Mouse (Mus musculus) urinary bladder, postnatal 36 days (tissue): ENCODE data around the gene Rps6ka3.

Experiments
- DNase-seq, 2 experiments: peaks; one replicate each; pipeline ENCODE4 v3.0.0; 2022; ENCODE audit warnings: low spot score in 2 of 2, mixed read lengths in 1 of 2

Gene Rps6ka3

GRCm38 (mm10) chrX:159315293-159315692 is 105.2 kb downstream of the Rps6ka3 start:
- DNase-seq: no peak

DNA sequence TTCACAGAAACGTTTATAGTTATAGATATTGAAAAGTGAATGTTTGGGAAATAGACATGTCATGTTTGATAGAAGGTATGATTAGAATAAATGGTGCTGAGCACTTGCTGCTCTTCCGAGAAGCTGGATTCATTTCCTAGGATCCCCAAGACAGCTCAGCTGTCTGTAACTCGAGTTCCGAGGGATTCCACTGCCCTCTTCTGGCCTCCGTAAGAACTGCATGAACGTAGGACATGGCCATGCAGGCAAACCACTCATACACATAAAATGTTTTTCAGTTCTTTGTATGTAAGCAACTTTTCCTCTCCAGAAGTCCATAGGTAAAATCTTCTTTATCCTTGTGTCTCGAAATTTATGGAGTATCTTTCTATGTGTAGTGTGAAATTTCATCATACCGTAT is 111.2 kb downstream of the Rps6ka3 start:
- DNase-seq: peak; percentile 28 to 62

DNA sequence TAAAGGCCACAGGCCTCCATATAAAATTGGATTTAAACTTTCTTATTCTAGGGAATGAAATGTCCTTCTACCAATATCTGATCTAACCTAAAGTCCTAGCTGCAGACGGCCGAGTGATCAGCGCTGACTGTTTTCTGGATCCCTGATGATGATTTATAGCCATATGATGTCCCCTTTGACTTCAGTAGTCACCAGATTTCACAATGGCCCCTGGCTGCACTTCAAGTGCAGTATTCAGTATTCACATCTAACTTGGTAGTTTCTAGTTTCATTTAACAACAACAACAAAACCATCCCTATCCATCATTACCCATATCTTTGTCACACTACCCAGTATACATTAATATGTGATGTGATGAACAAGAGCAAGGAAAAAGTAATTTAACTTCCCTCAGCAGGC is 154.4 kb downstream of the Rps6ka3 start:
- no peak for DNase-seq

GRCm38 (mm10) chrX:159371831-159372752 is 162.0 kb downstream of the Rps6ka3 start, which contains the start of gene Eif1ax:
Gene Eif1ax, plus strand, starts transcription at chrX:159372178.
- DNase-seq: peak; percentile 47 to 65

DNA sequence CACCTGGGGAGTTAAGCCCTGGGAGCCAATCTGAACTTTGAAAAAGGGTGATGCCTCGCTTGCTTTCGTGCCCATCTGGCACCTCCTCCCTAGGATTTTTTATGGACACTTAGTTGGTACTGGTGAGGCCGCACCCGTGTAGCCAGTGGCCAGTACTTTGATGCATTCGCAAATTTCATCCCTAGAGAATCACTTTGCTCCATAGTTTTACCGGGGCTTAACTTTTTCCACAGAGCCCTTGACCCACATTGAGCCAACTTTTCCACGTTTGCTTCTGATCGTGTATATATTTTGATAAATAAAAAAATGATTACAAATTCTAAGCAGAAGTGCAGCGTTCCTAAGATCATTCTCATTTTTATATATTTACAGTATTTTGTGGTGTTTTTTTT is 162.6 kb downstream of the Rps6ka3 start:
- DNase-seq: no peak

- no peak for DNase-seq
These were observed 177.0 kb downstream of the Rps6ka3 start for GRCm38 (mm10) chrX:159387105-159387504.

- DNase-seq: no peak
These were observed 178.8 kb downstream of the Rps6ka3 start for GRCm38 (mm10) chrX:159388953-159389352.

GRCm38 (mm10) chrX:159390347-159390962 is 180.3 kb downstream of the Rps6ka3 start:
- no peak for DNase-seq

DNA sequence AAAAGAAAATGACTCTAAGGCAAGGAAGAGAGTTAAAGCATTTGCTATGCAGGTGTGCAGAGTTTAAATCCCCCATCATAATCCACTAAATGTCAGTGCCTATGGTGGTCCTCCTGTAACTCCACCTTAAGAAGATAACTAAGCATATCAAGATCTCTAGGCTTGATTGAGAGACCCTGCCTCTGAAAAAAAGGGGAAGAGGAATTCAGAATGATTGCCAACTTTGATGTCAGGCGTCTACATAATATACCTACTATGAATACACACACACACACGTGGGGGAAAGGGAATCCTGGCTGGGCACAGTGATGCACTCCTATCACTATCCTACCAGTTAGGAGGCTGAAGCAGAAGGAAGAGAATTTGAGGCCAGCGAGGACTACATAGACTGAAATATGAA is 181.1 kb downstream of the Rps6ka3 start:
- DNase-seq: no peak

GRCm38 (mm10) chrX:159409253-159409652 is 199.1 kb downstream of the Rps6ka3 start:
- DNase-seq: no peak

- DNase-seq: no peak
These were observed 204.2 kb downstream of the Rps6ka3 start, which contains the start of gene Map7d2 for GRCm38 (mm10) chrX:159414130-159414828. Gene Map7d2, plus strand, starts transcription at chrX:159414572.

DNA sequence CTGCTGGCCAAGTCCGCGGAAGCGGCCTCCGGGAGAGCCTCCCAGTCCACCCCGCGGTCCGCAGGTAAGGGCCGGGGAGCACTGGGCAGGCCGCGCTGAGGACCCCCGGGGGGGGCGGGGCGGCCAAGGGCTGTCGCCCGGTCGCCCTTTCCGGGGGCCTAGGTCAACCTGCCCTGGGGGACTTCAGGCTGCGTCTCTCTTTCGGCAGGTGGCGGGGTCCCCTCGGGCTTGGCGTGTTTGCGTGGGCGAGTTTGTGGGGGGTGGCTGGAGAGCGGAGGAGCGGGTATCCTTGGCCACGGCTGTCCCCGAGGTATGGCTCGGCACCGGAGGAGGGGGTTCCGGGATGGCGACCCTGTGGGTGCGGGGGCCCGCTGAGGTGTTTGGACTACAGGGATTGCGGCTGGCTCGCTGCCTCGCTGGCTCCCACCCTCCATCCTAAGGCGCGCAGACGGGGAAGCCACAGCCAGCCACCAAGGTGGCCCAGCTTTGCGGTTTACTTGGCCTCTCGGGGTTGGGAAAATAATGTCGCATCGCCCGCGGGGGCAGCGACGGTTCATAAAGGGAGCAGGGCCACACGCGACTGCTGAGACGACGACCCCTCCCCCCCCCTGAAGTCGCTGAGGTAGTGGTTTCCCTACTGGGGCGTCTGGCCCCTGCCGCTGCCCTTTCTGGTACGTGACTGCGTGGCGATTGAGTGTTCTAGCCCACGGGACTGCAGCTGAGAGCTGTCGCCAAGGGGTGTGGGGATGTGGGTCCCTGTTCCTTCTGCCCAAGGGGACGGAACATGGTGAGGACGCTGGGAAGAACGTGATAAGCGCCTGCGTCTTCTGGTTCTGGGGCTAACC is 204.9 kb downstream of the Rps6ka3 start:
- DNase-seq: no peak
